Mouse (Mus musculus): ENCODE data around the gene Smyd3. TPM values are rescaled to one million over a fixed set of nuclear protein-coding genes. Genes with fewer than 3 reads are reported as not detected.
A peak's percentile ranks its signal among the peaks of the same experiment; 100 is the strongest.
"Not testable (repeated sequence)": the region's sequence is repeated elsewhere in the genome, so short reads cannot be mapped to it uniquely, and the experiment has no call there.

Smyd3 gene
- polyA plus RNA-seq, 1 experiment from 2014 or later, result 5.8 TPM

DNA sequence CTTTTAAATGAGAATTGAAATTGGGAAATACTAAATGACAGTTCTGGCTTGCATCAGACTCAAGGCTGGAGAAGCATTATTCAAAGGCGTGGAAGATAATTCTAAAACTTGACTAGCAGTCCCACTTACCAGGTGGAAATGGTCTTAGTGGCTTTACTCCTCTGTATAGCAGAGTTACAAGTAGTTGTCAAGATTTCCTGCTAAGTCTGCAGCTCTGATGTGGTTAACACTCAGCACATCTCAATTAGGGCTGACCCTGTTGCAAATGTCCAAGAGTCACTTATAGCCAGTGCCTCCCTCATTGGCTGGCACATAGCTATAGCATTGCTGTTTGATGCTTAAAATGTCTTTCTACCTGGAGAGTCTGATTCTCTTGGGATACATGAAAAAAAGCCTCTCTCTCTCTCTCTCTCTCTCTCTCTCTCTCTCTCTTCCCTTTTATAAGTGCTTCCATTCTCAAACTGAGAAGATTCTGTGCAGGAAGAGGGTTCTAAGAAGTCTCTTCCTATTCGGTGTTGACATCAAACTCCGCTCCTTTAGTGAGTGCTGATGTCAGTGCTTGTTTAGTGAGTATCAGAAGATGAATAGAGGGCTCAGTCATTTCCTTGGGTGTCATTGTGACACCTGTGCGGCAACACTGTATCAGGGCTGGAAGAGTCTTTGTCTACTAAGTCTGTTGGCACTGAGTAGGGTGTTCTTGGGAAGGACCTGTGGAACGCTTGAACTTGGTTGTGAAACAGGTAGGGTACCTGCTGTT is 31.3 kb upstream of the Smyd3 start:
- Histone ChIP-seq H3K36me3 (ENCODE audit: insufficient read depth, low read length) (no peaks in the 10 kb centered on the region), H3K27ac (ENCODE audit: low read length) (no peak overlapping the region), H3K4me2 (replicated peaks; ENCODE audit: low read depth, low read length) (no peak overlapping the region), H3K9me3 (ENCODE audit: low read length) (no peaks in the 10 kb centered on the region), H3K27me3 (replicated peaks; ENCODE audit: insufficient read depth, low read length) (no peaks in the 10 kb centered on the region), H3K9ac (replicated peaks; ENCODE audit: low read depth) (no peak overlapping the region), H3K4me1 (ENCODE audit: insufficient read depth, low read depth, low read length) (peaks cover 12% of the 10 kb centered on the region; the same call in 1 of the 2 replicates), H3K4me3 (ENCODE audit: low read depth, low read length) (no peak overlapping the region)
- DNase-seq (ENCODE audit: low spot score), result peak; percentile 46
- no peak for ATAC-seq
- TF ChIP-seq CTCF (IDR thresholded peaks at IDR 0.05) (no peak), EP300 (IDR thresholded peaks at IDR 0.05) (no peak)
- 78% methylated on average over 5 of the region's 5 CpGs for WGBS

DNA sequence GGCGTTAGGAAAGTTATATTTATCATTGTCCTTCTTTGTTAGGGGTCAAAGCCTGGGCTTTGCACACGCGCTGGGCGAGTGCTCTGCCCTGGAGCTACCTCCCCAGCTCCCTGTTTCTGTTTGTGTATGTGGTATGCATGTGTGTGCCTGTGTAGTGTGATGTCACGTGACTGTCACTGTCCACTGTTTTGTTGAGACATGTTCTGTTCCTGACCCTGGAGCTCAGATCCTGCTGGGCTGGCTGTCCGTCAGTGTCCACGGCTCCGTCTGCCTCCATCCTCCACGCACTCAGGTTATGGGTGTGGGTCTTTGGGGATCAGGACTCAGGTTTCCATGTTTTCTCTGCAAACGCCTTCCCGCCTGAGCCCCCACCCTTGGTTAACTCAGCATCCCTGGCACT is 30.4 kb upstream of the Smyd3 start:
- H3K36me3 ChIP-seq (ENCODE audit: insufficient read depth, low read length), result no peaks in the 10 kb centered on the region
- WGBS, result 62% methylated on average over 11 of the region's 11 CpGs
- ATAC-seq (no peak), DNase-seq (ENCODE audit: low spot score) (no peak)
- H3K4me2 ChIP-seq (replicated peaks; ENCODE audit: low read depth, low read length), result peak overlapping the region; percentile 65
- no peak for TF ChIP-seq CTCF (IDR thresholded peaks at IDR 0.05)
- TF ChIP-seq EP300 (IDR thresholded peaks at IDR 0.05), result no peak
- peak overlapping the region; percentile 32; the same call in 1 of the 2 replicates for H3K27ac ChIP-seq (ENCODE audit: low read length)
- no peak overlapping the region for H3K9ac ChIP-seq (replicated peaks; ENCODE audit: low read depth)
- H3K4me1 ChIP-seq (ENCODE audit: insufficient read depth, low read depth, low read length), result peaks cover 10% of the 10 kb centered on the region; the same call in 1 of the 2 replicates
- H3K4me3 ChIP-seq (ENCODE audit: low read depth, low read length), result no peak overlapping the region
- no peaks in the 10 kb centered on the region for H3K9me3 ChIP-seq (ENCODE audit: low read length)
- no peaks in the 10 kb centered on the region for H3K27me3 ChIP-seq (replicated peaks; ENCODE audit: insufficient read depth, low read length)

DNA sequence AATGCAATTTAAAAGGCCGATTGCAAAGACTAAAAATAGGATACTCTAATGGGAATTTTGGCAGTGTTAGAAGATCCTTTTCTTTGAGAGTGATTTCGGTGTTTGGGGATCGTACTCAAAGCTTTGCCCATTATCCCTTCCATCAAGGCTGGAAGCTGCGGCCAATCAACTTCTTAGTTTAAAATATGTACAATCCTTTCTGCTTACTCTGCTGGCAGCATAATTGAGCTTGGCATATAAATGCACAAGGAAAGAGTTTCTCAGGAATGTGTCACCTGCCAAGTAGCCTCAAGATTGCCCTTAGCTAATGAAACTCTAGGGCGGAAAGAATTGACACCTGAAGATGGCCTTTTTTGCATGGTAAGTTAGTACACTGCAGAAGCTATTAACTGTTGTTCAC is 29.3 kb upstream of the Smyd3 start:
- no peak for ATAC-seq

DNA sequence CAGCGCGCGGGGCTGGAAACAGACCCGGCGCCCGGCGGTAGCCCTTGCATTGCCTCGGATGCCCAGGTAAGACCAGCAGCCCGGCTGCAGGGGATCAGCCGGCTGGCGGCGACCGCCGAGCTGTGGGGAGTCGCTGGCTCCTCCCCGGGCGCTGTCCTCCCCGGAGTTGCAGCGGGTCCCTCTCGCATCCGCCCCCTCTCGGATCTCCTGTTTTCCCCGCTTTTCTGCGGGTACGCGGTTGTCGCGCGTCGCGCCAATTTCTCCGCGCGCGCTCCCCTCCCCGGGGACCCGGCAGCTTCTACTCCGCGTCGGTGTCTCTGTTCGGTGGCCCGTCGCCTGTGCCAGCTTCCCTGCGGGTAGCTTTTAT is 28.7 kb upstream of the Smyd3 start:
- TF ChIP-seq CTCF (IDR thresholded peaks at IDR 0.05) (peak; percentile 23; the same call in 1 of the 2 replicates), EP300 (IDR thresholded peaks at IDR 0.05) (no peak)
- H3K27ac ChIP-seq (ENCODE audit: low read length), result peak overlapping the region; percentile 91
- H3K4me3 ChIP-seq (ENCODE audit: low read depth, low read length), result peak overlapping the region; percentile 69
- ATAC-seq, result peak; percentile 77
- no peak for DNase-seq (ENCODE audit: low spot score)
- H3K4me1 ChIP-seq (ENCODE audit: insufficient read depth, low read depth, low read length), result peaks cover 3% of the 10 kb centered on the region; the same call in 1 of the 2 replicates
- peak overlapping the region; percentile 81 for H3K9ac ChIP-seq (replicated peaks; ENCODE audit: low read depth)
- H3K36me3 ChIP-seq (ENCODE audit: insufficient read depth, low read length), result no peaks in the 10 kb centered on the region
- H3K9me3 ChIP-seq (ENCODE audit: low read length), result no peaks in the 10 kb centered on the region
- 1% methylated on average over 40 of the region's 44 CpGs for WGBS
- peak overlapping the region; percentile 65 for H3K4me2 ChIP-seq (replicated peaks; ENCODE audit: low read depth, low read length)
- no peaks in the 10 kb centered on the region for H3K27me3 ChIP-seq (replicated peaks; ENCODE audit: insufficient read depth, low read length)

More for the DNA sequence above, 29.3 kb upstream of the Smyd3 start:
- peak; percentile 74 for DNase-seq (ENCODE audit: low spot score)
- peaks cover 5% of the 10 kb centered on the region; the same call in 1 of the 2 replicates for H3K4me1 ChIP-seq (ENCODE audit: insufficient read depth, low read depth, low read length)
- TF ChIP-seq CTCF (IDR thresholded peaks at IDR 0.05), result no peak
- 0 out of 2 replicates have a peak, but pooled peaks have one; percentile 3 for TF ChIP-seq EP300 (IDR thresholded peaks at IDR 0.05)
- H3K4me3 ChIP-seq (ENCODE audit: low read depth, low read length), result peak overlapping the region; percentile 69
- H3K4me2 ChIP-seq (replicated peaks; ENCODE audit: low read depth, low read length), result peak overlapping the region; percentile 65
- H3K27ac ChIP-seq (ENCODE audit: low read length), result peak overlapping the region; percentile 91
- 12% methylated on average over 5 of the region's 5 CpGs for WGBS
- no peaks in the 10 kb centered on the region for H3K27me3 ChIP-seq (replicated peaks; ENCODE audit: insufficient read depth, low read length)
- peak overlapping the region; percentile 81 for H3K9ac ChIP-seq (replicated peaks; ENCODE audit: low read depth)
- H3K36me3 ChIP-seq (ENCODE audit: insufficient read depth, low read length), result no peaks in the 10 kb centered on the region
- no peaks in the 10 kb centered on the region for H3K9me3 ChIP-seq (ENCODE audit: low read length)

DNA sequence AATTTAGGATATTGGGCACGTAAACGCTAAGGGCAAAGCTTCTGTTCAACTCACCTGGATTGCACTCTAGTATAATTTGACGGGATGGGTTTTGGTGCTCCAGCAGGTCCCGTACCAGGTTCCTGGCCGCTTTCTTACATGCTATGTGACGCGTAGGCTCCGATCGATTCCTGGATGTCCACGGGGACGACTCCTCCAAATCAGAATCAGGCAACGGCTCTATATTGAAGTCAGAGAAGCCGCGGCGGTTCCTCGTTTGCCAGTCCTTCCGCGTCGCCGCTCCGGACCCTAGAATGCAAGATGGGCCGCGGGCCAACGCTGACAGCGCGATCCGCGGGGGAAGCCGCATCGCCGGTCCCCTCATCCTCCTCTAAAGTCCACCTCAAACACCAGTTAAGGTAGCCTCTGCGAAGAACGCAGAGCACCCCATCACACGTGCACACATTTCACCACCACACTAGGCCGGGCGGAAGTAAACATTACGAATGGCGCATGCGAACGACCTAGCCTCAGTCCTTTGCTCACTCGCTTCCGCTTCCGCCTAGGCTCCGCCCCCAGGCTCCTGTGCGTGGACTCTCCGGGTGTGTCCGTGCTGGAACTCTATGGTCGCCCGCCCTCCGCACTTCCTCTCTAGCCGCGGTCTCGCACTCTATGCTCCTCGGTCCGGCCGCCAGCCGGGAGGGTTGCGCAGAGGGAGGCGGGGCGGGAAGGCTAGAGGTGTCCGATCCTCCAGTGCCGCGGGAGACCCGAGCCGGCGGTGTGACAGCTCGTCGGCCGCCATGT is 28.1 kb upstream of the Smyd3 start, which contains the start of the genes Tfb2m and Cnst:
Gene Tfb2m (minus strand): TSS at position 500 of the 783 bp plus-strand sequence.
Gene Cnst (plus strand): TSS at position 603 of the 783 bp plus-strand sequence.
- WGBS, result under 1% methylated on average over 60 of the region's 69 CpGs
- H3K9me3 ChIP-seq (ENCODE audit: low read length); H3K36me3 ChIP-seq (ENCODE audit: insufficient read depth, low read length); H3K4me1 ChIP-seq (ENCODE audit: insufficient read depth, low read depth, low read length); H3K27me3 ChIP-seq (replicated peaks; ENCODE audit: insufficient read depth, low read length): not testable (repeated sequence)
- peak within 1 kb of the TSS; percentile 91 for H3K27ac ChIP-seq (ENCODE audit: low read length)
- peak within 1 kb of the TSS; percentile 67 for H3K4me2 ChIP-seq (replicated peaks; ENCODE audit: low read depth, low read length)
- peak within 1 kb of the TSS; percentile 69 for H3K4me3 ChIP-seq (ENCODE audit: low read depth, low read length)
- peak; percentile 99 for ATAC-seq
- H3K9ac ChIP-seq (replicated peaks; ENCODE audit: low read depth), result peak within 1 kb of the TSS; percentile 81
- peak; percentile 99 for DNase-seq (ENCODE audit: low spot score)
- peak; percentile 44; the same call in 1 of the 2 replicates for TF ChIP-seq EP300 (IDR thresholded peaks at IDR 0.05)

DNA sequence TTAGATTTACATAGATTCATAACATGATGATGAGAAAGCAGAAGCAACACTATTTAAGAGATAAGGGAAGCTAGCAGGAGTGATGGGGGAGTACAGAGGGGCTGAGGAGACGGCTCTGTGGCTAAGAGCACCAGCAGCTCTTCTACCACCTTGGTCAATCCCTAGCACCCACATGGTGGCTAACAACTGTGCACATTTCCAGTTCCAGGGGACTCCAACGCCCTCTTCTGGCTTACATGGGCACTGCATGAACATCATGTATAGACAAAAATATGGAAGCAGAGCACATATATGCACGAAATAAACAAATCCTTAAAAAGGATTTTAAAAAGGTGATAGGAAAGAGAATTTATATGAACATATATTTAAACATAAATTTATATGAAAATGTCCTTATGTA is 23.7 kb upstream of the Smyd3 start:
- H3K9ac ChIP-seq (replicated peaks; ENCODE audit: low read depth), result no peak overlapping the region
- no peak overlapping the region for H3K4me2 ChIP-seq (replicated peaks; ENCODE audit: low read depth, low read length)
- 0 out of 2 replicates have a peak, but pooled peaks cover 3% of the 10 kb centered on the region for H3K36me3 ChIP-seq (ENCODE audit: insufficient read depth, low read length)
- 62% methylated on average over 3 of the region's 3 CpGs for WGBS
- H3K27ac ChIP-seq (ENCODE audit: low read length), result no peak overlapping the region
- TF ChIP-seq CTCF (IDR thresholded peaks at IDR 0.05) (peak; percentile 54), EP300 (IDR thresholded peaks at IDR 0.05) (no peak)
- DNase-seq (ENCODE audit: low spot score), result no peak
- no peak for ATAC-seq
- H3K9me3 ChIP-seq (ENCODE audit: low read length), result no peaks in the 10 kb centered on the region
- no peaks in the 10 kb centered on the region; the same call in 1 of the 2 replicates for H3K4me1 ChIP-seq (ENCODE audit: insufficient read depth, low read depth, low read length)
- no peaks in the 10 kb centered on the region for H3K27me3 ChIP-seq (replicated peaks; ENCODE audit: insufficient read depth, low read length)
- H3K4me3 ChIP-seq (ENCODE audit: low read depth, low read length), result no peak overlapping the region
